Mouse (Mus musculus) embryo, embryonic 11.5 days (tissue): ENCODE data around the gene Spred2.

Source experiments
- DNase-seq: peaks from one replicate; pipeline ENCODE4 v3.0.0-alpha.2; 2012; ENCODE audit warnings: low read depth, low spot score

Spred2 gene

DNA sequence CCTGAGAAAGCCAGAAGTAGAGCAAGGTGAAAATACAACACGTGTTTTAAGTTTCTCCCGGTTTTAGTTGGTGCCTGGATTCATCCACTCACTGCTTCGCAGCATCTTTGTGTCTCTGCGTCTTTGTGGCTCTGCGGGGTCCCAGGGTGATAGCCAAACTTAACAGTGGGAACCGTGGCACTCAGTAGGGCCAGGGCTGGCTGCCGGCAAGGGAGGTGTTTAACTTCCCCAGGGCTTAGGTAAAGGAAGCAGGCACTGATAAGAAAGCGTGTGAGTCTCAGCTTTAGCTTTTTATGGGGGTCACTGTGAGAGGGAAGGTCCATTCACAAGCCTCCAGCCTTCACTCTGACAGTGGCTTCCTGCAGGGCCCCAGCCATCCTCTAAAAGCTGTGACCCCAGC lies 28.8 kb downstream of the Spred2 start:
- no peak for DNase-seq

DNA sequence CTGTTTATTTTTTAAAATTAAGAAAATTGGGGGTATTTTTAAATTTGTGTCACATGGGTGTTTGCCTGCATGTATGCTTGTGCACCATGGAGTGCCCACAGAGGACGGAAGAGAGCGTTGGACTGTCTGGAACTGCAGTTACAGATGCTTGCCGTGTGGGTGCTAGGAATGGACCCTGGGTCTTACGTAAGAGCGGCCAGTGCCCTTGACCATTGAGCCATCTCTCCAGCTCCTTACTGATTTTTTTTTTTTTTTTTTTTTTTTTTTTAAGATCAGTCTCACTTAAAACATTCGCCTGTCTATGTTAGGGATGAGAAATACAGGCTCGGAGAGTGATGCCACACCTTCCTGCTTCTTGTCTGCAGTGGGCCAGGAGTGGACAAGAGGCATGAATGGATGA lies 29.7 kb downstream of the Spred2 start:
- DNase-seq: no peak

DNA sequence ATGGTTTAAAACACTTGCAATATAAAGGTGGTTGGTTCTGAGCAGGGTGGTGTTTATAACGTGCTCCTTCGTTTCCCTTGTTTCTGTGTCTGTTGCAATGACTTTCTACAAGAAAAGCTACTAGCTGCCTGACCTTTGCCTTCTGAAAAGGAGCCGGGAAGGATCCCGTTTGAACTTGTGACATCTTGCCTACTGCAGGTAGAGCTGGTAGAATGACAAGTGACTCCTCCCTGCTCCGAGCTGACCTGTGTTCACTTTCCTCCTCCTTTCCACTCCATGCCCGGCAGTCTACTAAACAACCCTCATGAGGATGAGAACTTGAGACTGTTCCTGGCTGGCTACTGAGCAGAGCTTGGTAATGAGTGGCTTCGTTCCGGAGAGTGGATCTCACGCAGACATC lies 30.9 kb downstream of the Spred2 start:
- DNase-seq: no peak

DNA sequence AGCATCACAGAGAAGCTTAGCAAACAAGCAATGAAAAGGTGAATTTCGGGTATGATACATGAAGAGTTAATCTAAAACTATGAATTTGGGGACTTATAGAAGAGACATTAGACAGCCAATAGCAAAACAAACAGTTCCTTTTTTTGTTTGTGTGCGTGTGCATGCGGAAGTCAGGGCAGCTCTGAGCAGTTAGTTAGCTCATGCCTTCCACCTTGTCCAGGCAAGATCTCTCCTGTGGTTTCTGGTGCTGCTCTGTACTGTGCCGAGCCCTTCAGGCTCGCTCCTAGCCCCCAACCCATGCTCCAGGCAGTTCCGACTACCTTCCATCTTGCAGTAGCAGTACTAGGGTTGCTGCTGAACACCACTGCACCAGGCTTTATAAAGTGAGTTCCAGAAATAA lies 31.5 kb downstream of the Spred2 start:
- DNase-seq: no peak

DNA sequence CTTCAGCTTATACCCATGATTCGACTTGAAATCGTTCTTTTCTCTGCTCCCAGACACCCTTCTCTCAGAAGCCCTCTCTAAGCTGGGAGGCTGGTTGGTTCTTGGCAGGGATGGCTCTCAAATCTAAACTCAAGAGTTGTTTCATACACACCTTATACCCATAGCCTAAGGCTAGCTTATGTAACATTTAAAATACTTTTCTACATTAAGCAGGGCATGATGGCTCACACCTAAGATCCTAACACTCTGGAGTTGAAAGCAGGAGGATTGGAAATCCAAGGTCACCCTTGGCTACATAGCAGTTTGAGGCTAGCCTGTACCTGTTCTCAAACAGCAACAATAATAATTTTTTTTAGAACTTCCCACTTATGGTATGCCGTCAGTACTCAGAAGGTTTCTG lies 34.8 kb downstream of the Spred2 start:
- DNase-seq: no peak

DNA sequence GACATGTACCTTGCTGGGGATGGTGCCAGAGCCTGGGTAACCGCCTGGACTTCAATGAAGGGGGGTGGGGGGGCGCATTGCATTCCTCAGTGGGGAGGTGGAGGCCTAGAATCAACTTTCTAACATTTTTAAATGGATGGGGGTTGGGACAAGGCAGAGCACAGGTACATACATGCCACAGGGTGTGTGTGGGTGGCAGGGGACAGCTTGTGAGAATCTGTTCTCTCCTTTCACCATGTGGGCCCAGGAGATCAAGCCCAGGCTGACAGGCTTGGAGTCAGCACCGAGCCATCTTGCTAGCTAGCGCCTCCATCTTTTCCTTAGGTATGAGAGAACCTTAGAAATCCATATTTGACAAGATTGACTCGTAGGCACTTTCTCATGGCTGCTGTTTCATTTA lies 35.7 kb downstream of the Spred2 start:
- no peak for DNase-seq

DNA sequence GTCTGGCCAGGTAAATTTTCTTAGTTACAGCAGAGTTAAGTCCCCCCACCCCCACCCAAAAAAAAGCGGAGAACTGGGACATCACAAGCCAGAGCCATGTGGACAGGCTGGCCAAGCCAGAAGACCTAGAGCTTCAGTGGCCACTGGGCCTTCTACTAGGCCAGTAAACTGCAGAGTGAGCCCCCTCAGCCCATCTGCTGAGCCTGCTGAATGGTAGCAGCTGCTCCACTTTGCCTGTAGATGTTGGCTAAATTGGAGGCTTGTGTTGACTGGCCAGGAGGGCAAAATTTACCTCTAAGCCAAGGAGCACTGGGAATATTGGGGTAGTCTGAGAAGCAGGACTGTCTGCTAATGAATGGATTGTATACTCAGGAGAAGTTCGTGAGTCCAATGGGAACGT lies 36.4 kb downstream of the Spred2 start:
- no peak for DNase-seq

DNA sequence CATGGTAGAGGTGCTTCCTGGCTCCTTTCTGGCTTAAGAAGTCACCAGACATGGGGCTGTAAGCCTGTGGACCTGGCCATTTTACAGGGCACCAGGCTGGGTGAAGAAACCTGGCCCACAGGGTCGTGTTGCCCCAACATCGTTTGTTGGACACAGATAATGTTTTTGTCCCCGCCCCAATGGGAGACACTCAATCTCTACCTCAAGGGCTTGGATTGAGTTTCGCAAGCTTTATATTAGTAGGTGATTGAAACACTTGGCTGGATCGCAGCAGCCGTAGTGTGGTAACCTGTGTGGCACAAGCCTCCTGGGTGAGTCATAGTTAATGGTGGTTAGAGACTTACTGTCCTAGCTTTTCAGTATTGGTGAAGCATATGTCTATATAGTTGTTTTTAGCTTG lies 36.9 kb downstream of the Spred2 start:
- DNase-seq: no peak

DNA sequence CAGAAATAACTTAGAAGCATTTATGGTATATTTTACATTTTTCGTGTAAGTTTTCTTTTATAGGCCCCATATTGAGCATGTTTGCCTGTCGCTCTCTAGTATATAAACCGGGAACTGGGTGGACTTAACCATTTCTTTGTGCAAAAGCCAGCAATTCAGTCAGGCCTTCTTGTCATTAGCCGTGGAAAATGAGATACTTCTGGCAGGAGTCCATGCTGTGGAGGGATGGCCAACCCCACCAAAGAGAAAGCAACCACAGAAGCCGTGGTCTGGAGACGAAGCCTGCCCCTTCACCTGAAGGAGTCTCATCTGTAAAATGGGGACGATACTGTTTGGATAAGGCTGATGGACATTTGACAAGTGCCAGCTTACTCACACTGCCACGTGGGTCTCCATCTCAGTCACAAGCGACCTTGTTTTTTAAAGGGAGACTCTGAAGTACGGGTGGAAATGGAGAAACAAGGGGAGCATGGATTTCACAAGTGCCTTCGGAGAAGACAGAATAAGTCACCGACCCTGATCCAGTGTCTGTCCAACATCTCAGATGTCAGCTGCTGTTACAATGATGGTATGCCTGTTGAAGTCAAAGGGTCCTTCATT lies 37.7 kb downstream of the Spred2 start:
- no peak for DNase-seq

DNA sequence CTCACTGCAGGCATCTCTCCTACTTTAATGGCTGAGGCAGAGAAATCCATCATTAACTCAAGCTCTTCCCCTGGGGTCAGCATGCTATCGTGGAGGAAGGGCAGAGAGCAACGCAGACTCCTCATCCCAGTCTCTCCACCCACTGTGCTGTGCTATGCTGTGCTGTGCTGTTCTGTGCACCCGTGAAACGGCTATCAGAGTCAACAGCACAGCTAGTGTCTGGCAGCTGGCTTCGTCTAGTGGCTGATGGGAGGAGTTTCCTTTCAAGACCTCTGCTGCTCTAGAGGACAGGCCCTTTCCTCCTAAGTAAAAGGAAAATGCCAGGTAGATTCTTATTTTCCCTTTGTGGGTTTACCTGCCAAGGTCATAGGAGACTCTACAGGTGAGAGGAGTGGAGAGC lies 38.6 kb downstream of the Spred2 start:
- no peak for DNase-seq

DNA sequence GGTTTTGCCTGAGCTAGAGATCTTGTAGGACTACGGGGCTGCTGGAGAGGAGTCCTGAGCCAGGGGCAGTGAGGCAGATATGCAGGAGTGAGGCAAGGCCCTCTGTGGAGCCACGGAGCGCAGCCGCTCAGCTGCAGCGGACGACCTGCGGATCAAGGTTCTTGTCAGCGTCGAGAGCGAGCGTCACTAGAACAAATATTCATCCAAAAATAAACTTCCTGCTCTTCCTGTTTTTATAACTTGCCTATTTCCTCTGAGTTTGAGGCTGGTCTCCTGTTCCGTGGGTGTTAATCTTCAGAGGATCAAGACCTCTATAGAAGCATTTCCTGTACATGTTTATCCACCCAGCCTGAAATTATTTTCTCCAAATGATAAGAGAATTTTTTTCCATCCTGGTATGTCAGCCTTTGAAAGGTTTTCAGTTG lies 39.6 kb downstream of the Spred2 start:
- DNase-seq: no peak

DNA sequence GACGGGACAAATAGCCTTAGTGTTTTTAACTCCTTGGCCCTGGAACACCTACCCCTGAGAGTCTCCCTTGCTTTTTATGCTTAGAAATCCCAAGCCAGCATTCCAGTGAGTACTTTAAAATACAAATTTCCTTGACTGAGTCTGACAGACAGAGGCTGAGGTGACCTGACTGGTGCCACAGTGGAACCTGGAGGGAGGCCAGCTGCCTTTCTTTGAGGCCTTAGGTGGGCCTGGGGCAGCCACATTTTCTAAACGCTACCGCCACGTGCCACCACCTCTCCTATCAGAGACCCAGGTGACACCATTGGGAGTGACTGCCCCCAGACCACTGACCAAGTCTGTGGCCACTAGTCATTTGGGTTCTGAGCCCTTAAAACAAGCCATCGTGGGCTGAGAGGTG lies 40.2 kb downstream of the Spred2 start:
- no peak for DNase-seq

DNA sequence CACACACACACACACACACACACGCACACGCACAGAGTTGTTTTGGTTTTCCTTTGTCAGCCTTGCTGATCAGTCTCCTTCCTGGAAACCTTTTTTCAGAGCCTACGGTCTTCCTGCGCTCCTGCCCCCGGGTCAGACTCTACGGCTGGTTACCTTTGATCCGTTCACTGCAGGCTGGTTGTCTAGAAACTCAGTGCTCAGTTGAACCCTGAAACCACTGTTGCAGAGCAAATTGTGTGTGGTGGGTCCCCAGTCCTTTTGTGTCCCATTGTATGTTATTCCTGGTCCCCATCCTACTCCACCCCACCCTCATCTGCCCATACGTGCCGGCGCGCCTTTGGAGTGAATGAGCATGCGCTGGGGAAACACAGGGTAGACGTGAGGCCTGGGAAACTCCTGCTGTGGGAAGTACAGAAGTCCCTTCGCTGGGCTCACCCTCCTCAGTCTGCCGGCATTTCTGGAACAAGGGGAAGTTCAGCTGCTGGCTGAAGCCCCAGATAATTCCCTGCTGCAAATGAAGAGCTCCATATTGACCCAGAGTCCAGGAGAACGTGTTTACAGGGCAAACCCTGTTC lies 40.9 kb downstream of the Spred2 start:
- DNase-seq: no peak

DNA sequence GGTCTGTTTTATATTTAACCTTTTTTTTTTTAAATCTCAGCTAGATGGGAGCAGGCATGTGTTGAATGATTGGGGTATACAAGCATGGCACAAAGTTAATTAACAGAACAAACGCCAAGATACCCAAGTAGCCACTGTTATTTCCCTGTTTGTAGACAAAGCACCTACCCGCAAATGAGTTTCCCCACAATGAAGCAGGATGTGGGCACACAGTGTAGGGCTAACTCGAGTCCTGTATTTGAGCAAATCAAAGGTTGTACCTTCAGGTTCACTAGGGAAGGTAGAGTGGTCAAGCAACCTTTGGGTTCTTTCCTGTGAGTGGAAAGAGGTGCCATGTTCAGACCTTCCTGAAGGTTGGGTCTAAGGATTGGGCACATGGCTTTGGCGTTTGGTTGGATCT lies 41.5 kb downstream of the Spred2 start:
- DNase-seq: no peak

DNA sequence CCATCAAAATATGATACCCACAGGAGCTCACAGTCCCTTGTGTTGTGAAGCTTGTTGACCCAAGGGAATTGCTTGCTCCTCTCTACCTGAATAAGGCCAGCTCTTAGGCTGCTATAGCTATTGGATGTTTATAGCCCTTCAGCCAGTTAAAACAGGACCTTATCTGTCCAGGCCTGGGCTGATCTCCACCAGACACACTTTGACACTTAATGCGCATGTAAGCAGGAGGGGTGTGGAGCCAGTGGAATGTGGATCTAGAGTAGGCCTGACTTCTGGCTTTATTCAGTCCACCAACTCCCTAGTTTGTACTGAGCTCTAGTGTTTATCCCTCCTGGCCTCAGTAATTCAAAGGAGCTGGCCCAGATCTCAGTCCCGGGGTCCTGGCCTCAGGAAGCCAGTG lies 42.1 kb downstream of the Spred2 start:
- no peak for DNase-seq

DNA sequence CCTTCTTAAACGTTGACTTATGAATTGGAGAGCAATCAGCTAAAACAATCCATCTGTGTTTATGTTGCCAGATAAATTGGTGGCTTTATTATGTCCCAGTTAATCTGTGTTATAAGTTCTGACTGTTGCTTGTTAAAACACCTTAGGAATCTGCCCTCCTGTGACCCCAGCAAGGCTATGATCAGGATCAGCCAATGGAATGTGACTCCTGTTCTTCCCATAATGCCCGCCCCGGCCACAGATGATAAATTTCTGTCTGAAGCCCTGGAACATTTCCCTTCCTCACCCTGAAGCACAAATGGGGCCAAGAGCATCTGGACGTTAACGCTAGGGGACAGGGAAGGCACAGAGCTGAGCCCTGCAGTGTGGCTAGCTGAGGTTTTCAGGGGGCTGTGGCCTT lies 45.4 kb downstream of the Spred2 start:
- DNase-seq: no peak

DNA sequence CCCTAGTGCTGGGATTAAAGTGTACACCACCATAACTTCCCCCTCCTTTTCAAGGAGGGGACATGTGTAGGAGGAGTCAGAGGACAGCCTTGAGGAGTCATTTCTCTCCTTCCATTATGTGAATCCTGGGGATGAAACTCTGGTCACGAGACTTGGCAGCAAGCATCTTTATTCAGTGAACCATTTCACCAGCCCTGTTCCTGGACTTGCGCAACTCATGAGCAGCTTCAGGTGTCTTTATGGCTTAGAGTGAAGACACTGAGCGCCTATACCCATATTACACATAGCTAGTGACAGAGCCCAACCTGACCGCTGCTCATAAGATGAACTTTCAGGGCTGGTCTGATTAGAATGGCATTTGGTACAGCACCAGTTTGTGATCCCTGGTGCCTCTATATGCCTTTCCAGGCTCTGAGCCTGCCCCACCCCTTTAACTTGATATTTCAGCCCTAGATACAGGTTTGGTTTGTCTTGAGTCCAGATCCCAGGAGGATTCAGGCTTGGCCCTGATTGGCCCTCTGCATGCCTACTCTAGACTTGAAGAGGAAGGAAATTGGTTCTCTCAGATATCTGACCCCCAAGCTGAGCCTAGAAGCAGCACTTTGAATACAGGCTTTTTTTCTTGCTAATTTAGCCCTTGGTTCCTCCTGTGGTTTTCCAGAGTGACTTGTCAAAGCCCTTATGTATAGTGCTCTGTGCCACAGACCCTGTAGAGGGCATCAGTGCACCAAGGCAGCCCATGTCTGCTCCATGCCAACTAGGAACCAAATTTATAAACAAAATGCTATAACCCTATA lies 48.0 kb downstream of the Spred2 start:
- DNase-seq: no peak

DNA sequence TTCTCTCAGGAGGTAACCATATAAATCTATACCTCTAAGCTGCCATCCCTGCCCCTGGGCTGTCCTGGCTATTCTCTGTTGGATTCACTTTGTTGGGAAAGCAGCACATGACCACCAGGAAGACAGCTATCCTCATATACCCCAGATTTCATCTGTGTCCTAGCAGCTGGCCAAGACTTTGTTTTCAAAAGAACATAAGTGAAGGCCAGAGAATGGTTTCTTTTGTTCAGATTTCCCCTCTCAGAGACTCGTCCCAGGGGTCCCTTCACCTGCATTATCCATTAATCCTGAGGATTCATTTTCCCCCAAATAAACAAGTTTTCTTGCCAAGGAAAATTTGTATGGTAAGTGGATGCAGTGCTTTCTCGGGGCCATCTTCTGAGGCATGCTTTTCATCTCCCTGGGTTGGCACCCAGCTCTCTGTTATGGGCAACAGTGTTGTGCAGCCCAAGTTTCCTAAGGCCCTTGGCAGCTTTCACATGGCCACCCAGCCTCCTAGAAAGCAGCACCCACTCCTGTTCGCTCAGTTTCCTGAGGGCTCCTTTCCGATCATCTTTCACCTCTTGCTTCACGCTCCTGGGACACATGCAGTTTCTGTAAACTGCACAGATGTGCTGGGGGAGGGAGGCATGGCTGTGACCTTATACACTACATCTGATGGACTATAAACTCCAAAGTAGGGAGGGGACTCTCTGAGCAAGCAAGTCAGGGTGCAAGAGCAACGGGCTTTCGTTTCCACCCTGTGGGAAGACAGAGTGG lies 49.0 kb downstream of the Spred2 start:
- no peak for DNase-seq

DNA sequence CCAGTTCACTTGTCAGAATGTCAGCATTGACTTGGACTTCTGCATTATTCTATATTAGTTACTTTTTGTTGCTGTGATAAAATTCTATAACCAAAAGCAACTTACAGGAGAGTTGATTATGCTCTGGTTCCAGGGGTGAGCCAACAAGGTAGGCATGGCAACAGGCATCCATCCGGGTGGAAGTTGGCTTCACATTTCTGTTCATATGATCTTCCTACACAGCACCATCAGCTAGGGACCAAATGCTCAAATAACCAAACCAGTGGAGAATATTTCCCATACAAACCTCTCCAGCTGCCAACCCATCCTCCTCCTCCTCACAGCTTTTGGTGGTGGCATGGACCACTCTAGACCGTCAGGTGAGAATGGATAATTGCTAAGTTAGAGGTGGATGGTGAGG lies 51.9 kb downstream of the Spred2 start:
- DNase-seq: no peak

DNA sequence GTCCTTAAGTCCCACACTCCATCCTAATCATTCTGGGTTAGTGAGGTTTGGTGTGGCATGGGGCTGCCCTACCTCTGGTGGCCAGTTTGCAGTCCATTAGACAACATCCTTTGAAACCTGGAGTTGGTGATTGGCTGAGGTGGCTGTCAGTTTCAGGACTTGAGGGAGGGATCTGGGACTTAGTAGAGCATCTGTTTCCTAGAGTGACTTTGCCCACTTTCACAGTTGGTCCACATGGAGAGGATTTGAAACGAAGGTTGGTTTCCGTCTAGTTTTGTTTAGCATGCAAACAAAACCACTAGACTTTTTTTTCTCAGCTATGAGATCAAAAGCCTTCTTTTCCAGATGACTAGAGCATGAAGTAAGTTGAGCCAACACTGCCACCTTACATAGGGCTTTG lies 53.5 kb downstream of the Spred2 start:
- no peak for DNase-seq

DNA sequence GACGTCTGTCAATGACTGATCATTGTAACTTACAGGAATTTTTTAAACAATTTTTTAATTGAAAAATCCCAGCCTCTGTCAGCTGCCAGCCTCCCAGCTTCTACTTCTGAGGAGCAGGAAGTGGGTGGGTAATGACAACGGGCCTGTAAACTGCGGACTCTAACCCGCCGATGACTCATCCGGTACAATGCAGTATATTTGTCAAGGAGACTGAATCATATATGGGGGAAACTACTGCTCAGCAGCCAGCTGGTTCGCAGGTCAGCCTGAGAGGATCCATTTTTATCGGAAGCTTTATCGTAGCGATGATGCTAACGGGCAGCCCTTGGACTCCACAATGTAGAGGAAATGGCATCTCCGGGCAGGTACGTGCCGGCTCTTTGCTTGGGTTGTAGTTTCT lies 55.2 kb downstream of the Spred2 start:
- DNase-seq: no peak

DNA sequence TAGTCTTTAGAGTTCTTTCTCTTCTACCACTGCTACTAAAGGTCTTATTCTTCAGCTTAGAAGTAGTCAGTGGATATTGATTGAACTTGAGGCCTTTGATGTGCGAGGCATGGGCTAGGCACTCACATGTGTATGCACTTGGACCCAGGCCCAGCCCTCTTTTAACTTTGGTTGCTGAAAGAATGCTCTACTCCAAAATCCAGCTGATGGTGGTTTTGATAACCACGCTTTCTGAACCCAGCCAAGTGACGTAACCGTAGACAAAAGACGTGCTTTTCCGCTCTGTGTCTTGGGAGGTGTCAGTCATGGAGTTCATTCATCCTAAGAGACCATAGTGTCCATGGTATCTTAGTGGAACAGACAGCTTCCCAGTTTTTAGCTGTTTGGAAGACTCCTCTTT lies 57.9 kb downstream of the Spred2 start:
- no peak for DNase-seq

DNA sequence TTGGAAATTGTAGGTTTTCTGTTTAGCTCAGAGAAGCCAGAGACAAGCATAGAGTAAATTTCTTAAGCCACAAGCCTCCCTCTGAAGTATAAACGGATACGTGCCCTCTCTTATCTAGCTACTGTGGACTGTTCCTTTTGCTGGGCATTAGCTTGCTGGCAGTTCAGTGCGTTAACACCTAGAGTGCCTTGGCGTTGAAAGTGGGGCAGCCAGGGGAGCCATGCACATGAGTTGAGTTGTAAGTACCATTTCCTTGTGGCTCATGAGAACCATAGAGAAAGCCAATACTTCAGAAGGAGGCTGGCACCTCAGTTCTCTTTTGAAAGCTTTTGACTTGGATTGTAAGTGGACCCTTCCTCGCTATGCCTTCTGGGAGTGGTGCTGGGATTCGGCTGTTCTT lies 58.6 kb downstream of the Spred2 start:
- DNase-seq: no peak
